Mouse (Mus musculus) cerebellum, adult 9-10 months (tissue): Measurements from ENCODE around the gene Epha4.

Source experiments
- DNase-seq: peaks from one replicate; pipeline ENCODE4 v3.0.0; 2022

The Epha4 gene

GRCm38 (mm10) chr1:77514963-77515650 lies at the start of gene Epha4:
Gene Epha4, minus strand, starts transcription at chr1:77515088.
- peak; percentile 45 for DNase-seq

- no peak for DNase-seq
Observed at GRCm38 (mm10) chr1:77556199-77556598, 41.3 kb upstream of the Epha4 start.

GRCm38 (mm10) chr1:77551927-77552326 lies 37.0 kb upstream of the Epha4 start:
- no peak for DNase-seq

GRCm38 (mm10) chr1:77545722-77546121 lies 30.8 kb upstream of the Epha4 start:
- DNase-seq: no peak

GRCm38 (mm10) chr1:77545035-77545434 lies 30.1 kb upstream of the Epha4 start:
- DNase-seq: no peak

GRCm38 (mm10) chr1:77544279-77544678 lies 29.4 kb upstream of the Epha4 start:
- DNase-seq: no peak

- no peak for DNase-seq
Observed at GRCm38 (mm10) chr1:77539945-77540344, 25.1 kb upstream of the Epha4 start.

GRCm38 (mm10) chr1:77538559-77538958 lies 23.7 kb upstream of the Epha4 start:
- DNase-seq: no peak

GRCm38 (mm10) chr1:77535905-77536304 lies 21.0 kb upstream of the Epha4 start:
- no peak for DNase-seq

- no peak for DNase-seq
Observed at GRCm38 (mm10) chr1:77532576-77533183, 17.8 kb upstream of the Epha4 start.

GRCm38 (mm10) chr1:77531934-77532575 lies 17.2 kb upstream of the Epha4 start:
- no peak for DNase-seq

GRCm38 (mm10) chr1:77525082-77525481 lies 10.2 kb upstream of the Epha4 start:
- DNase-seq: no peak

GRCm38 (mm10) chr1:77523354-77523753 lies 8.5 kb upstream of the Epha4 start:
- DNase-seq: no peak

- no peak for DNase-seq
Observed at GRCm38 (mm10) chr1:77521640-77522539, 7.0 kb upstream of the Epha4 start.

GRCm38 (mm10) chr1:77518715-77519114 lies 3.8 kb upstream of the Epha4 start:
- DNase-seq: no peak

GRCm38 (mm10) chr1:77516203-77516991 lies 1.5 kb upstream of the Epha4 start:
- DNase-seq: peak; percentile 85

- no peak for DNase-seq
Observed at GRCm38 (mm10) chr1:77515651-77515981, 728 bp upstream of the Epha4 start.

- no peak for DNase-seq
Observed at GRCm38 (mm10) chr1:77514325-77514962, 444 bp downstream of the Epha4 start.

- no peak for DNase-seq
Observed at GRCm38 (mm10) chr1:77513959-77514324, 946 bp downstream of the Epha4 start.

GRCm38 (mm10) chr1:77513411-77513941 lies 1.4 kb downstream of the Epha4 start:
- no peak for DNase-seq

- DNase-seq: no peak
Observed at GRCm38 (mm10) chr1:77512431-77513195, 2.3 kb downstream of the Epha4 start.
